Mouse (Mus musculus) liver, embryonic 11.5 days (tissue): ENCODE data around the gene Ppm1n. TPM values are rescaled to one million over a fixed set of nuclear protein-coding genes. Genes with fewer than 3 reads are reported as not detected.
A peak's percentile ranks its signal among the peaks of the same experiment; 100 is the strongest.

Source experiments
- ATAC-seq: fragments of 200-750 bp; cut with Nextera tagmentation; replicated peaks from 2 replicates; pipeline ENCODE4 v1.8.0; 2017; ENCODE audit warnings: moderate number of reproducible peaks, mild to moderate bottlenecking, moderate TSS enrichment, moderate library complexity; ENCODE audit not compliant: low FRiP score
- DNase-seq: peaks from one replicate; pipeline ENCODE4 v3.0.0-alpha.2; 2017; ENCODE audit warnings: low spot score
- H3K27ac ChIP-seq: fragments of 300-500 bp; sonication (generic); 2 replicates; pipeline ENCODE4 v1.5.1; 2014; ENCODE audit warnings: mild to moderate bottlenecking, low read depth, low read length, control low read depth
- H3K27me3 ChIP-seq: fragments of 300-500 bp; sonication (generic); replicated peaks from 2 replicates; pipeline ENCODE4 v1.6.1; 2014; ENCODE audit warnings: low read length, mixed read lengths; ENCODE audit not compliant: control insufficient read depth, insufficient read depth
- H3K36me3 ChIP-seq: fragments of 300-500 bp; sonication (generic); 2 replicates; pipeline ENCODE4 v1.6.1; 2014; ENCODE audit warnings: mild to moderate bottlenecking, low read length, moderate library complexity, mixed read lengths; ENCODE audit not compliant: control insufficient read depth, insufficient read depth
- H3K4me1 ChIP-seq: fragments of 300-500 bp; sonication (generic); replicated peaks from 2 replicates; pipeline ENCODE4 v1.6.1; 2014; ENCODE audit warnings: low read length, mixed read lengths; ENCODE audit not compliant: control insufficient read depth, insufficient read depth
- H3K4me2 ChIP-seq: fragments of 300-500 bp; sonication (generic); 2 replicates; pipeline ENCODE4 v1.6.1; 2014; ENCODE audit warnings: mild to moderate bottlenecking, control low read depth, moderate library complexity
- H3K4me3 ChIP-seq: fragments of 300-500 bp; sonication (generic); 2 replicates; pipeline ENCODE4 v1.5.1; 2014; ENCODE audit warnings: low read depth, low read length, control low read depth
- H3K9ac ChIP-seq: fragments of 300-500 bp; sonication (generic); 2 replicates; pipeline ENCODE4 v1.6.1; 2014; ENCODE audit warnings: low read depth, low read length, control low read depth
- H3K9me3 ChIP-seq: fragments of 300-500 bp; sonication (generic); 2 replicates; pipeline ENCODE4 v1.6.1; 2016; ENCODE audit warnings: low read length, inconsistent platforms, mixed read lengths; ENCODE audit not compliant: control insufficient read depth
- WGBS: fragments of 180-500 bp; shearing (Covaris S2); extraction: QIAGEN DNeasy Blood & Tissue Kit; methylation state at CpG from one replicate; pipeline ENCODE4 v1.1.7; 2014; 5-methylcytosine and 5-hydroxymethylcytosine counted together
- polyA plus RNA-seq: library from polyadenylated mRNA; unstranded; fragments of >200 nt; fragmentation: Nextera tagmentation; extraction: Ambion mirVana; gene quantifications from 2 replicates; pipeline ENCODE4 v1.2.1, GENCODE M21; 2014

Ppm1n gene
- polyA plus RNA-seq, 1 experiment from 2014 or later, result not detected

DNA sequence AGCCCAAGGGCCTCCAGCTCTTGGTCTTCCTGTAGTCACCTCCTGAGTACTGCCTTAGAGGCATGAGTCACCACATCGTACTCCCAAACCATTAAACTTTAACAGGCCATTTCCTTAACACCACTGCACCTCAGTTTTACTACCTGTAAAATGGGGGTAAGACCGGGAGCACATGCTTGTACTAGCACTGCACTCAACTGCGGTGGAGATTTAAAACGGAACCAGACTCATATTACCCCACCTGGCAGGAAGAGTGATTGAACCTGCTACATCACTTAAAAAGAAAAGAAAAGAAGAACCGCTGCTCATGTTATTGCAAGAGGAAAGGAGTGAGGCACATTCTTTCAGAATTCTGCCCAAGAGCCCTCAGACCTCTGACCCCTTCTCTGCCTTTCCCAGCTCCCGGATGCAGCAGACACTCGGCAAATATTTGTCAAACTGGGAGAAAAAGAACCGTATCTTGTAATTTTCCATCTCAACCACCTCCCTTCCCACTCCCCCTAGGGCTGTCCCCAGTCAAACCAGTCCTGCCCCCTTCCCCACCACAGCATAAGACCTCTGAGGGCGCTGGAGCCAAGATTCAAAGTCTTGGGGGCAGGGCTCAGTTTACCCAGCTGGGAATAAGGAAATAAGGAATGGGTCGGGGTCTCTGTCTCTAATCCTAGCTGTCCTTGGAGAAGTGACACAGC lies 10.7 kb downstream of the Ppm1n start:
- no peaks in the 10 kb centered on the region for H3K27me3 ChIP-seq
- DNase-seq, result no peak
- peak overlapping the region; percentile 90 for H3K4me2 ChIP-seq
- no peaks in the 10 kb centered on the region for H3K9me3 ChIP-seq
- no peak for ATAC-seq
- peak overlapping the region; percentile 98 for H3K27ac ChIP-seq
- peak overlapping the region; percentile 93 for H3K9ac ChIP-seq
- peaks cover 14% of the 10 kb centered on the region for H3K36me3 ChIP-seq
- 30% methylated on average over 10 of the region's 10 CpGs for WGBS
- peaks cover 52% of the 10 kb centered on the region for H3K4me1 ChIP-seq
- H3K4me3 ChIP-seq, result peak overlapping the region; percentile 98

DNA sequence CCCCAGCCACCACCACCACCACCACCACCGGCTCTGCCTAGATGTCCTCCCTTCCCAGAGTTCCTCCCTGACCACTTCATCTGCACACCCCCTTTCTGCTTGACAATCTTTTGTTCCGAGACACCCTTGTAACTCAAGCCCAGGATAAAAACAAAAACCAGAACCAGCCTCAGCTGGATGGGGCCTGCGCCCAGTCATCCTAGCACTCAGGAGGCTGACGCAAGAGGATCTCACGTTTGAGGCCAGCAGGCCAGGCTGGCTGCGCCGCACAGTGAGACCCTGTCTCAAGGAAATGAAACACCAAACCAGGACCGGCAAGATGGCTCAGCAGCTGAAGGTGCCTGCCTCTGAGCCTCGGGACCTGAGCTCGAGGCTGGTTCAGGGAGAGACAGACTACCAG lies 12.8 kb downstream of the Ppm1n start:
- WGBS, result 46% methylated on average over 10 of the region's 10 CpGs
- Histone ChIP-seq H3K9me3 (no peaks in the 10 kb centered on the region), H3K9ac (peak overlapping the region; percentile 32), H3K4me2 (peak overlapping the region; percentile 53), H3K36me3 (peaks cover 28% of the 10 kb centered on the region), H3K4me1 (peaks cover 52% of the 10 kb centered on the region), H3K27me3 (no peaks in the 10 kb centered on the region), H3K27ac (peak overlapping the region; percentile 57), H3K4me3 (no peak overlapping the region)
- no peak for DNase-seq
- ATAC-seq, result no peak

DNA sequence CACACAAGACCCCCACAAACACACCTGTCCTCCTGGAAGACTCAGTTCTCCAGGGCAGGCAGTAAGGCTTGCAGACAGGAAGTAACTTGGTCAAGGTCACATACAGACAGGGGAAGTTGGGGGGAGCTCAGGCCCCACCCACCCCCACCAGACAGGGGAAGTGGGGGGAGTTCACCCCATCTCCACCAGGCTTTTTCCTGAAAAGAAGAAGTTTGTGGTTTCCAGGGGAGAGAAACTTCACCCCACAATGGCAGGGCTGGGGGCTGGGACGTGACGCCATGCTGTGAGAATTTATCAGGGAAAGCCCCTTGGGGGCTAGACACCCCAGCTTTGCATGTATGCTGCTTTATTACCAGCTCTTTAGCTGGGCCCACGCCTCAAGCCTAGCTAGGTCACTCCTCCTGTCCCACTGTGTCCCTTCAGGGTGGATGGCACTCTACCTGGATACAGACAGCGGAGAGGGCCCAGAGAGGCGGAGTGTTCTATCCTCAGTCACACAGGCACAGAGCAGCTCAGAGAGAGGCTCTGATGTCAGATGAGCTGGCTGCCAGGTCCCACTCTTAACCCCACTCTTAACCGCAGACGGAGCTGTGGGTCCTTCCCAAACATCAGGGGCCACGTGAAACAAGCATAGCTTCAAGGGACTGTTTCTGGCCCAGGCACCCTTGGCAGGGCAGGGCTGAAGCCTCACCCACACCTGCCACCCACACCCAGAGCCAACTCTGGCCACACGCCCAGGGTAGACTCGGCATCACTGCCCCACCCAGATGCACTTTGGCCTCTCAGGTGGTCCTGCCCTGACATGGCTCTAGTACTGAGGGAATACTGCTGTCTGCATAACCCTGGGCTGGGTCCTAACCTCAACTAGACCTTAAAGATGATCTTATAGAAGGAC lies 13.7 kb downstream of the Ppm1n start:
- Histone ChIP-seq H3K27me3 (no peaks in the 10 kb centered on the region), H3K9ac (peak overlapping the region; percentile 46; the same call in 1 of the 2 replicates), H3K4me3 (0 out of 2 replicates have a peak overlapping the region, but pooled peaks have one; percentile 7), H3K27ac (peak overlapping the region; percentile 51), H3K4me2 (peak overlapping the region; percentile 53), H3K36me3 (peaks cover 34% of the 10 kb centered on the region), H3K4me1 (peaks cover 52% of the 10 kb centered on the region), H3K9me3 (no peaks in the 10 kb centered on the region)
- WGBS, result 58% methylated on average over 10 of the region's 10 CpGs
- DNase-seq, result no peak
- no peak for ATAC-seq

DNA sequence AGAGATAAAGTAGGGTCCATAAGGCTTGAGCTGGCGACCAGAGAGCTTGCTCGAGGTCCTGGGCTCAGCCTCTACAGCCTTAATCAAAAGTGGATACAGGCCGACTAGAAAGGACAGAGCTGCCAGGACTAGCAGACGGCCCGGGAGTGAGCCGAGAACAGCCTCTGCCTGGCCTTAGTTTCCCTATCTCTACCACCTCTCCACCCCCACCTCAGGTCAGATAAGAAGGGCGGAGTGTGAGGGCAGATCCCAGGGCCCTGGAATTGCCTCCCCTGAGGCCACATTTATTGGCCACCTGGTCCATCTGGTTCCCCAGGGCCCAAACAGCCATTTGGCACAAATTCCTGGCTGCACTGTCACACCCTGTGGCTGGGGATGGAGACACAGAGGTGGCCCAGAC lies 14.7 kb downstream of the Ppm1n start:
- H3K36me3 ChIP-seq, result peaks cover 40% of the 10 kb centered on the region
- H3K4me1 ChIP-seq, result peaks cover 52% of the 10 kb centered on the region
- DNase-seq (no peak), ATAC-seq (peak; percentile 79)
- WGBS, result 23% methylated on average over 7 of the region's 7 CpGs
- H3K4me3 ChIP-seq, result peak overlapping the region; percentile 16; the same call in 1 of the 2 replicates
- peak overlapping the region; percentile 51 for H3K27ac ChIP-seq
- H3K27me3 ChIP-seq, result no peaks in the 10 kb centered on the region
- H3K9ac ChIP-seq, result peak overlapping the region; percentile 1
- H3K4me2 ChIP-seq, result peak overlapping the region; percentile 53
- H3K9me3 ChIP-seq, result no peaks in the 10 kb centered on the region

DNA sequence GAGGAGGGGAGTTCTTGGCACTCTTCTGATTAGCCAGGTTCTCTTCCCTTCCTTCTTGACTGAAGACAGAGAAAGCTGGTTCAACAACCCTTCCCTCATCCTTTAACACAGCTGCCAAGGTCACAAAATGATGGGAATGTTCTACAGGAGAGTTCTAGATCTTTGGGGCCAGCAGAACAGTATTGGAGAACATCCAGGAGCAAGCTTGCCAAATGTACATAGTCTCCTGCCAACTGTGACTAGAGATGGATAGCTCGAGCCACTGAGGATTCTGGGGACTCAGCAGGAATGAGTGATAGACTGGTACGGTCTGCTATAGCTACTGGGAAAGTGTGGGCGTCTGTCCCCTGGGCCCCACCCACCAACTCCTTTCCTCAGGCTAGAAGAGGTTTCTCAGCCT lies 21.5 kb downstream of the Ppm1n start:
- Histone ChIP-seq H3K9me3 (no peaks in the 10 kb centered on the region), H3K4me3 (no peak overlapping the region), H3K27me3 (no peaks in the 10 kb centered on the region), H3K4me2 (peak overlapping the region; percentile 43), H3K9ac (no peak overlapping the region), H3K27ac (peak overlapping the region; percentile 19; the same call in 1 of the 2 replicates), H3K4me1 (peaks cover 11% of the 10 kb centered on the region), H3K36me3 (peaks cover 41% of the 10 kb centered on the region)
- 73% methylated on average over 3 of the region's 3 CpGs for WGBS
- no peak for ATAC-seq
- DNase-seq, result no peak

DNA sequence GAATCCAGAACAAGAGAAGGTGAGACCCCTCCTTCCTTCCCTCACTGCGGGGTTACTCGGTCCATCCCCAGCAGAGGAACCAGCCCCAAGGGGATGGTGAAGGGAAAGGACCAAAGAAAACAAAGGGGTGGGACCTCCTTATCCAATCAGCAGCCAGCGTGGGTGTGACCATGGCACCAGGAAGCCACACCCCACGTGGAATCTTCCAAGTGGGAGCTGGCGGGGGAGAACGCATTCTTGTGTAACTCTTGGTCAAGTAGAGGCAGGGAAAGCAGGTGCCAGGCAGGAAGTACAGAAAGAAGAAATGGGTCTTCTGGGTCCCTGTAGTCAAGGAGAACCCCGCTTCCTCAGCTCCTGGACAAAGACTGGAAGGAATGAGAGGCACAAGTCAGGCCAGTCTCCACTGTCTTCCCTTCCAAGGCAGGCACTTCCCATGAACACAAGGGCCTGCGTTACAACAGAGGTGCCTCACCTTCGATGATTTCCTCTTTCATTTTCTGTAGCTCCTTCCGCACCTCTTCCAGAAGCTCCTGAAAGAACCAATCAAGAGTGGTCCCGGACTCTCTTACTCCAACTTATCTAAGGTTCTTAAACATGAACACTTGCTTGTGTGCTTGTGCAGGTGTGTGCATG lies 22.4 kb downstream of the Ppm1n start:
- H3K9me3 ChIP-seq, result no peaks in the 10 kb centered on the region
- no peak overlapping the region for H3K9ac ChIP-seq
- whole genome bisulfite sequencing, result 34% methylated on average over 11 of the region's 11 CpGs
- H3K27me3 ChIP-seq, result no peaks in the 10 kb centered on the region
- ATAC-seq, result peak; percentile 91
- H3K4me1 ChIP-seq, result peaks cover 11% of the 10 kb centered on the region
- peak; percentile 67 for DNase-seq
- no peak overlapping the region for H3K4me3 ChIP-seq
- H3K36me3 ChIP-seq, result peaks cover 37% of the 10 kb centered on the region
- peak overlapping the region; percentile 43 for H3K4me2 ChIP-seq
- H3K27ac ChIP-seq, result peak overlapping the region; percentile 46; the same call in 1 of the 2 replicates

DNA sequence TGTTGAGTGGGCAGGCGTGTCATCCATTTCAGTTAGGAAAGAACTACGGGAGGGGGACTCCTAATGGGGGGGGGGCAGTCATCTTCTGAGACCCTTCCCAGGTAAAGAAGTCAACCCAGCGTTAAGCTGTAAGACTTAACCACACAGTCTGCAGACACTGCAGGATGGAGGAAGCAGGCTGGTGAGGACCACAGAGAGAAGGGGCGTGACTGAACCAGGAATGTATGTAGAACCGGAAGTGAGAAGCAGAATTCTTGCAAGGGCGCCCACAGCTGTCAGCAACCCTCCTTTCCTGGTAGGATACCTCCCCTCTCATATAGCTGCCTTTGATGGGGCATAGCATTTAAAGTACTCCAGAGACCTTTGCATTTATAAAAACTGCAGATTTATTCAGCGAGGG lies 23.3 kb downstream of the Ppm1n start:
- Histone ChIP-seq H3K4me1 (peaks cover 11% of the 10 kb centered on the region), H3K9ac (no peak overlapping the region), H3K4me2 (no peak overlapping the region), H3K9me3 (no peaks in the 10 kb centered on the region), H3K36me3 (peaks cover 29% of the 10 kb centered on the region), H3K4me3 (no peak overlapping the region), H3K27ac (no peak overlapping the region), H3K27me3 (no peaks in the 10 kb centered on the region)
- ATAC-seq (no peak), DNase-seq (no peak)
- WGBS, result 75% methylated on average over 7 of the region's 7 CpGs

DNA sequence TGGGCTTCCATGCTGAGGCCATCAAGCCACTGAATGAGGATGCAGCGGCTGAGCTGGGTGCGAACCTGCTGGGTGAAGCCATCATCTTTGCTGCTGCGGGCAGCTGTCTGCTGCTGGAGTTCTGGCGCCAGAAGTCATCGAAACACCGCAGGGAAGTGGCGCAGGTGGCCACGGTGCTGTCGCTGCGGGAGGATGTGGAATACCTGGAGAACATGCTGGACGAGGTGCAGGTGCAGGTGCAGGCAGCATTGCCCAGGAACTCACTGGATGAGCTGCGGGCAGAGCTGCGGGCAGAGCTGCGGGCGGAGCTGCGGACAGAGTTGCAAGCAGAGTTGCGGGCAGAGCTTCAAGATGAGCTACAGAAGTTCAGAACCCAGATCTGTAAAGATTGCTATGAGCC lies 24.5 kb downstream of the Ppm1n start:
- Histone ChIP-seq H3K27ac (no peak overlapping the region), H3K4me1 (peaks cover 11% of the 10 kb centered on the region), H3K4me2 (no peak overlapping the region), H3K36me3 (peaks cover 25% of the 10 kb centered on the region), H3K27me3 (no peaks in the 10 kb centered on the region), H3K9ac (no peak overlapping the region), H3K4me3 (no peak overlapping the region), H3K9me3 (no peaks in the 10 kb centered on the region)
- ATAC-seq (no peak), DNase-seq (no peak)
- WGBS, result 86% methylated on average over 17 of the region's 17 CpGs
